Mouse (Mus musculus): ENCODE data around the gene Cdk2ap2.
"Not testable (repeated sequence)": the region's sequence is repeated elsewhere in the genome, so short reads cannot be mapped to it uniquely, and the experiment has no call there.

The Cdk2ap2 gene

GRCm38 (mm10) chr19:4068242-4068641 lies 28.7 kb upstream of the Cdk2ap2 start:
- DNase-seq (ENCODE audit: low spot score) = not testable (repeated sequence)

DNA sequence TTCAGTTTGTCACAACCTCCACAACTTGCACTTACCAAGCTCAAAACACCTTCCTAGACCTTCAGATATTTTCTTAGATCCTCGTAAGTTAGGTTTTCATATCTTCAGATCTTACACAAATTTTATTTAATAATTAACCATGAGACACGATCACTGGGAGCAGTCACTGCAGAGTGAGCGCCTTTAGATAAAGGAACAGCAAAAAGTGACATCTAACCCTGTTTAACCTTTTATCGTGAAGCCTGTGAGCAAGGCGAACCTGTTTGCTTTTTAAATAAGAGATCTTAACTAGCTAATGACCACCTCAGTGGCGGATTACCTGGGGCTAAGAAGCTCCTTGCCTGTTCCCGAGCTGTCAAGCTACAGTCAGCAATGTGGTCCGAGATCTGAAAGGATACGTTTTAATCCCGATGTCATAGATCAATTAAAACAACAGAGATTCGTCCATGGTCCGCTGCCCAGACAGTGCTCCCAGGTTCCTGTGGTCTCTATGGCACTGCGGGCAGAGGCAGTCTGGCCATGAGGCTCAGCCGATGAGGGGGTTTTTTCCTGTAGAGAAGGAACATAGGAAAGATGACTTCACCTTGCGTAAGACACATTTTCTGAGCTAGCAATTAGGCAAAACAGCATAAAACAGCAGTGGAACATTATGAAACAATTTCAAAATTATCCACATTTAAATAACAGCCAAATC lies 28.1 kb upstream of the Cdk2ap2 start:
- no peak for DNase-seq (ENCODE audit: low spot score)

- DNase-seq (ENCODE audit: low spot score) = no peak
Measured at GRCm38 (mm10) chr19:4070311-4070710, 26.7 kb upstream of the Cdk2ap2 start.

DNA sequence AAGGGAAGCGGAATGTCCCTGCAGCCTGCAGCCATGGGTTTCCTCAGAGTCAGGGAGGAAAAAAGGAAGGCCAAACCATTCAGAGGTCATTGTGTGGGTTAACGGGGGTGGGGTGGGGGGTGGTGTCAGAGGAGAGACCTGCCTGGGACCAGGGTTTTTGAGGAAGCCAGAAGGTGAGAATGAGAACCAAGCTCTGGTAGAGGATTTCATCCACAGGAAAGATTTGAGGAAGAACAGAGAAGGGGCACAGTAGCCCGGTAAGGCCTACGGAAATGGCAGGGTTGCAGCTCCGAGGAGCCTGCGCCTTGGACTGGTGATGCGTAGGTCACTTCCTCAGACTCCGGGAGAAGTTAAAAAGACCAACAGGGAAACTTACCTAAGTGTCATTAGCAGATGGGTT lies 26.2 kb upstream of the Cdk2ap2 start:
- no peak for DNase-seq (ENCODE audit: low spot score)

DNA sequence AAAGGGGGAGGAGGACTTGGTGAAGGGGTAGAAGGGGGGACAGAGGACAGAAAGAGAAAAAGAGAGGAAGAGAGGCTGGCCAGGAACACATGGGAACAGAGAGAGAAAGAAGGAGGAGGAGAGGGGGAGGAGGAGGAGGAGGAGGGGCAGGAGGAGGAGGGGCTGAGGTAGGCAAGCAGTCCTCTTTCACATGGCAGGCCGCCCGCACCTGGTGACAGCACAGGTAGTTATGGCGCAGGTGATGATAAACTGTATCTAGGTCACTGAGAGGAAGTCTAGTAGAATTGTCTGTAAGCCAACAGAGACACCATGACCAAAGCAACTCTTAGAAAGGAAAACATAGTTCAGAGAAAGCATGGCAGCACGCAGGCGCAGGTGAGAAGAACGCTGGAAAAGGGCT lies 25.6 kb upstream of the Cdk2ap2 start:
- DNase-seq (ENCODE audit: low spot score) = no peak

GRCm38 (mm10) chr19:4072706-4073424 lies 24.1 kb upstream of the Cdk2ap2 start:
- no peak for DNase-seq (ENCODE audit: low spot score)

DNA sequence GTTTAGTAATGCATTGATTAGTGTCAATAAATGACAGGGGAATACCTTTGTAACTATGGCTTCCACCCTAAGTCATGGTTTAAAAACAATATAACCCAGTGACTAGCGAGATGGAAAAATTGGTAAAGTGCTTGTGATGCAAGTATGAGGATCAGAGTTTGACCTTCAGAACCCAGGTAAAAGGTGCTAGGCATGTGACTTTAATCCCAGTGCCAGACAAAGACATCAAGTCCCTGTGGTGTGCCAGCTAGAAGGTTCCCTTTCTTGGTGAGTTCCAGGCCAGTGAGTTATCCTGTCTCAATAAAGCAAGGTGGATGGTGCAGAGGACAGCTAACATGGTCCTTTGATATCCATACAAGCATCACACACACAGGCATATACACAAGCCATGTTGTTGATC lies 21.5 kb upstream of the Cdk2ap2 start:
- no peak for DNase-seq (ENCODE audit: low spot score)

- no peak for DNase-seq (ENCODE audit: low spot score)
Measured at GRCm38 (mm10) chr19:4079594-4079993, 17.4 kb upstream of the Cdk2ap2 start.

GRCm38 (mm10) chr19:4080511-4081009 lies 16.4 kb upstream of the Cdk2ap2 start:
- DNase-seq (ENCODE audit: low spot score) = no peak

- DNase-seq (ENCODE audit: low spot score) = no peak
Measured at GRCm38 (mm10) chr19:4081394-4081793, 15.6 kb upstream of the Cdk2ap2 start, which contains the start of gene Cabp2. Gene Cabp2, plus strand, starts transcription at chr19:4081578.

DNA sequence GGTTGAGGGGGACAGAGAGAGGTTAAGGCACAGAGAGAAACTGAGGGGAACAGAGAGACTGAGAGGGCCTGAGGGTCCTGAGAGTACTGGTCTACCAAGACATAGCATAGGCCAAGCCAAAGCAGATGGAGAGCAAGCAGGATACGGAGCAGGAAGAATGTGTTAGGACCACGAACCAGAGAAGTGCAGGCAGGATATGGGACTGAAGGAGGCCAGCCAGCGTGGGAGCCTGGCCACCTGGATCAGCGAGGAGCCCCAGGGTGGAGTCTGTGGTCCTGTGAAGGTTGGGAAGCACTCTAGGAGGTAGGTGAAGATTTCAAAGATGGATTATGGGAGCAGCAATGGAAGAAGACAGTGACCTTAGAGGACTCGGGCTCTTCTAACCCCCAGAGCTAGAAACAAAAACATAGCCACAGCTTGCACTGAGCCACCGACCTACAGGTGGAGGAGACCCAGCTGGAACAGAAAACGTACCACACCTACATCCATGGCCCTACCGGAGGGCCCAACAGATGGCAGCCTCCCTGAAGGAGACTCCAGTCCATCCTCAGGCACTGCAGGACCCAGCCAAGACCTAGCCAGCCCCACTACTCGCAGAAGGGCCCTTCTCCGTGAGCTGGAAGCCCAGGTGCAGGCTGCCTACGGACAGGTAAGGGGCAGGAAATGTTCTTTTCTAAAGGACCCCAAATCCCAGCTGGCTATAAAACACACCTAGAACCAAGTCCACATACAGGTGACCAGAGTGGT lies 14.6 kb upstream of the Cdk2ap2 start:
- no peak for DNase-seq (ENCODE audit: low spot score)

GRCm38 (mm10) chr19:4083316-4083715 lies 13.7 kb upstream of the Cdk2ap2 start:
- DNase-seq (ENCODE audit: low spot score) = no peak

GRCm38 (mm10) chr19:4083826-4084225 lies 13.2 kb upstream of the Cdk2ap2 start:
- DNase-seq (ENCODE audit: low spot score) = no peak

DNA sequence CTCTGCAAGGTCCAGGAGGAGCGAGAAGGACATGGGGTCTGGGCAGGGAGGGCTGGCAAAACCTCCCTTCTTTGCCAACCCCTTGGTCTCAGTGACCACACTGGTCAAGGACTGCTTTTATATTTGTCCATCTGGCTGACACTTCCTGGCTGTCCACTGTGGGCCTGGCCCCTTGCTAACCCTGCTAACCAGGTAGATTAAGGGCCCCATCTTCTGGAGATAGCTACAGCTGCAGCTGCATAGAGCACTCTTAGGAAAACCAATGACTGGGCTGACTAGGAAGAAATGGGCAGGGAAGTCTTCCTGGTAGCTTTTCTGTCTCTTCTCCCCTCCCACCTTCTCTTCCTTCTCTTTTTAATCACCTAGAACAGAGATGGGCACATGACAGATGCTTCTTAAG lies 12.0 kb upstream of the Cdk2ap2 start:
- DNase-seq (ENCODE audit: low spot score) = no peak

DNA sequence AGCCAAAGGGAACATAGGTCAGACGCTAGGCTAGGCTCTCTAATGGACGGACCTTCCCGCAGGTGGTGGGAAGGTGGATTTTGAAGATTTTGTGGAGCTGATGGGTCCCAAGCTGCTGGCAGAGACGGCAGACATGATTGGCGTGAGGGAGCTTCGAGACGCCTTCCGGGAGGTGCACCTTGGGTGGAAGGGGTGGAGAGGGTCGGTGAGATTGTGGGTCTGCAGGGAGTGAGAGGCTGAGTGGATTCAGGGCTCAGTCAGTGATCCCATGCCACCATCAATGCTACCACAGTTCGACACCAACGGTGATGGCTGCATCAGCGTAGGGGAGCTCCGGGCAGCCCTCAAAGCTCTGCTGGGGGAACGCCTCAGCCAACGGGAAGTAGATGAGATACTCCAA lies 10.8 kb upstream of the Cdk2ap2 start:
- DNase-seq (ENCODE audit: low spot score) = no peak

- no peak for DNase-seq (ENCODE audit: low spot score)
Measured at GRCm38 (mm10) chr19:4087090-4087489, 9.9 kb upstream of the Cdk2ap2 start.

GRCm38 (mm10) chr19:4088146-4088545 lies 8.8 kb upstream of the Cdk2ap2 start:
- DNase-seq (ENCODE audit: low spot score) = no peak

DNA sequence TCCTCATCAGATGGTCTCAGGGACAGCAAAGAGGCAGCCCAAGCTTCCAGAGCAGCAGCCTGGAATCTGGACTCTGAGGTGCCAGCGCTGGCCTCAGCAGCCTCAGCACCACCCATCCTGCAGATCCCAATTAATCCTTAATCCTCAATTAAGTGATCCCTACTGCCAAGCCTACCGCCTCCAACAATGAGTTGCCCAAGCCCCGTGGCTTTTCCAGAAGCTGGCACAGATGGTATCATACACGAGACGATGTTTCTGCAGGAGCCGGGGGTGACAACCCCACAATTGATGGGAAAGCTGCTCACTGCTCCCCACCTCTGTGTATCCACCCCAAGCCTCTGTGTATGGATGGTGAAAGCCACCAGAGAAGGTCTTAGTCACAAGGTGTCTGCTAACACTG lies 7.9 kb upstream of the Cdk2ap2 start:
- DNase-seq (ENCODE audit: low spot score) = no peak

DNA sequence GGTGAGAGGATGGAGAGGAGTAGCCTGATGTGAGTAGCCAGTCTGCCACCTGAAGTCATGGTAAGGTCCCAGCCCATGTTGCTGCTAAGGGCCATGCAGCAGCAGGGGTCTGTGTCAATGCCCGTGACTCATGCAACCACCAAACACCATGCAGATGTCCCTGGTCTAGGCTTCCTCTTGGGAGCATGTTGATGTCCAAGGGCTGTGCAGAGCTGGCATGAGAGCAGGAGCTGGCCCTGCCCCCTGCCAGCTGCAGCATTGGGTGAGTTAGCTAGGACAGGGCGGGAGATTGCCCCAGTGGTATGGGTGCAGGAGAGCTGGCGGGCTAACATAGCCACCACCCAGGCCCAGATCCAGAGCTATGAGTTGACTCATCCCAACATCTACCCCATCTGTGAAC lies 6.5 kb upstream of the Cdk2ap2 start:
- no peak for DNase-seq (ENCODE audit: low spot score)

GRCm38 (mm10) chr19:4091383-4091782 lies 5.6 kb upstream of the Cdk2ap2 start:
- no peak for DNase-seq (ENCODE audit: low spot score)

GRCm38 (mm10) chr19:4092750-4093149 lies 4.2 kb upstream of the Cdk2ap2 start:
- no peak for DNase-seq (ENCODE audit: low spot score)

DNA sequence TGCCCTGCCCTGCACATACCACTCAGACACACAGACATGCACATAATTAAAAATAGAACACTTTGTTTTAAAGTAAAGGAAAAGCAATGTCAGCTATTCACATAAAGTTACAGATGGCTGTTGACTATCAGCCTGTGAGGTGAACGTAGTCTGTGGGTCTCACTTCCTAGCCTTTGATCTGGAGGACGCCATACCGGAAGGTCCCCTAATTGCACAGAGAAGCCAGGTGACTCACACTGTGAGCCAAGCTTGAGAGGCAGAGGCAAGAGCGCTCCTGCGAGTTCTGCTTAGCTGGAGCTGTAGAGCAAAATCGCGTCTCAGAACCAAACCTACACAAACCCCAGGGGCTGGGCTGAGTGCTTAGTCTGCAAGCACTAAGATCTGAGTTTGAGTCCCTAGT lies 3.2 kb upstream of the Cdk2ap2 start:
- DNase-seq (ENCODE audit: low spot score) = peak; percentile 18

GRCm38 (mm10) chr19:4094348-4094747 lies 2.6 kb upstream of the Cdk2ap2 start:
- DNase-seq (ENCODE audit: low spot score) = no peak

Measured in lung, postnatal 25 days (tissue).